Mouse (Mus musculus) lung, embryonic 15.5 days (tissue): Measurements from ENCODE around the gene Pold1. TPM values are rescaled to one million over a fixed set of nuclear protein-coding genes. Genes with fewer than 3 reads are reported as not detected.

Experiments
- ATAC-seq: fragments of 200-750 bp; cut with Nextera tagmentation; 2 replicates; pipeline ENCODE4 v1.8.0; 2017; ENCODE audit warnings: moderate number of reproducible peaks, borderline replicate concordance; ENCODE audit not compliant: low FRiP score, low TSS enrichment; ENCODE audit errors: extremely low read depth
- H3K27ac ChIP-seq: fragments of 300-500 bp; sonication (generic); 2 replicates; pipeline ENCODE4 v1.5.1; 2015; ENCODE audit warnings: moderate library complexity, mild to moderate bottlenecking, inconsistent platforms
- H3K27me3 ChIP-seq: fragments of 300-500 bp; sonication (generic); 2 replicates; pipeline ENCODE4 v1.6.1; 2015; ENCODE audit warnings: inconsistent platforms
- H3K36me3 ChIP-seq: fragments of 300-500 bp; sonication (generic); 2 replicates; pipeline ENCODE4 v1.6.1; 2015; ENCODE audit warnings: inconsistent platforms
- H3K4me1 ChIP-seq: fragments of 300-500 bp; sonication (generic); 2 replicates; pipeline ENCODE4 v1.6.1; 2015; ENCODE audit warnings: inconsistent platforms
- H3K4me2 ChIP-seq: fragments of 300-500 bp; sonication (generic); 2 replicates; pipeline ENCODE4 v1.6.1; 2015; ENCODE audit warnings: inconsistent platforms, mild to moderate bottlenecking, moderate library complexity
- H3K4me3 ChIP-seq: fragments of 300-500 bp; sonication (generic); 2 replicates; pipeline ENCODE4 v1.5.1; 2015; ENCODE audit warnings: mild to moderate bottlenecking, inconsistent platforms
- H3K9ac ChIP-seq: fragments of 300-500 bp; sonication (generic); 2 replicates; pipeline ENCODE4 v1.6.1; 2015; ENCODE audit warnings: inconsistent platforms
- H3K9me3 ChIP-seq: fragments of 300-500 bp; sonication (generic); 2 replicates; pipeline ENCODE4 v1.6.1; 2016; ENCODE audit warnings: inconsistent platforms
- WGBS: fragments of 180-500 bp; shearing (Covaris S2); methylation state at CpG from one replicate; pipeline ENCODE4 v1.1.7; 2015; 5-methylcytosine and 5-hydroxymethylcytosine counted together
- polyA plus RNA-seq: library from polyadenylated mRNA; unstranded; fragments of >200 nt; fragmentation: Nextera tagmentation; extraction: Ambion mirVana; gene quantifications from 2 replicates; pipeline ENCODE4 v1.2.1, GENCODE M21; 2015

Gene Pold1
- polyA plus RNA-seq, 1 experiment from 2014 or later = 112 TPM

GRCm38 (mm10) chr7:44519240-44519913, 29.3 kb downstream of the Pold1 start:
- H3K27ac ChIP-seq = no peak overlapping the region
- H3K27me3 ChIP-seq = peaks cover 39% of the 10 kb centered on the region
- H3K9ac ChIP-seq = no peak overlapping the region
- no peak overlapping the region for H3K4me3 ChIP-seq
- 60% methylated on average over 9 of the region's 9 CpGs for WGBS
- H3K9me3 ChIP-seq = no peaks in the 10 kb centered on the region
- no peak overlapping the region for H3K4me2 ChIP-seq
- H3K4me1 ChIP-seq = peaks cover 9% of the 10 kb centered on the region
- H3K36me3 ChIP-seq = no peaks in the 10 kb centered on the region
- no peak for ATAC-seq

- H3K4me3 ChIP-seq = no peak overlapping the region
- ATAC-seq = no peak
- no peaks in the 10 kb centered on the region for H3K9me3 ChIP-seq
- H3K27me3 ChIP-seq = peaks cover 10% of the 10 kb centered on the region
- no peak overlapping the region for H3K9ac ChIP-seq
- no peak overlapping the region for H3K27ac ChIP-seq
- no peaks in the 10 kb centered on the region for H3K36me3 ChIP-seq
- H3K4me2 ChIP-seq = no peak overlapping the region
- no peaks in the 10 kb centered on the region for H3K4me1 ChIP-seq
Measured at GRCm38 (mm10) chr7:44507491-44507890, 41.2 kb downstream of the Pold1 start.

- WGBS = 30% methylated on average over 5 of the region's 5 CpGs
- no peak overlapping the region for H3K4me2 ChIP-seq
- H3K4me3 ChIP-seq = no peak overlapping the region
- H3K9me3 ChIP-seq = no peaks in the 10 kb centered on the region
- H3K9ac ChIP-seq = no peak overlapping the region
- ATAC-seq = peak; percentile 33; the same call in 1 of the 2 replicates
- 0 out of 2 replicates have a peak, but pooled peaks cover 7% of the 10 kb centered on the region for H3K27me3 ChIP-seq
- peaks cover 8% of the 10 kb centered on the region; the same call in 1 of the 2 replicates for H3K4me1 ChIP-seq
- no peaks in the 10 kb centered on the region for H3K36me3 ChIP-seq
- H3K27ac ChIP-seq = no peak overlapping the region
Measured at GRCm38 (mm10) chr7:44501563-44502115, 47.0 kb downstream of the Pold1 start.

GRCm38 (mm10) chr7:44500046-44500445, 48.6 kb downstream of the Pold1 start:
- Histone ChIP-seq H3K27ac (no peak overlapping the region), H3K4me2 (no peak overlapping the region), H3K9ac (no peak overlapping the region), H3K4me1 (peaks cover 16% of the 10 kb centered on the region), H3K9me3 (no peaks in the 10 kb centered on the region), H3K4me3 (no peak overlapping the region), H3K27me3 (0 out of 2 replicates have a peak, but pooled peaks cover 7% of the 10 kb centered on the region), H3K36me3 (no peaks in the 10 kb centered on the region)
- ATAC-seq = no peak
- WGBS = 50% methylated on average over 16 of the region's 20 CpGs

- WGBS = 74% methylated on average over 1 of the region's 1 CpGs
Measured at GRCm38 (mm10) chr7:44498922-44499321, 49.7 kb downstream of the Pold1 start.

GRCm38 (mm10) chr7:44497361-44498055, 51.1 kb downstream of the Pold1 start:
- Histone ChIP-seq H3K27me3 (0 out of 2 replicates have a peak, but pooled peaks cover 7% of the 10 kb centered on the region), H3K27ac (no peak overlapping the region), H3K4me2 (peak overlapping the region; percentile 82), H3K9ac (no peak overlapping the region), H3K4me1 (peaks cover 22% of the 10 kb centered on the region), H3K36me3 (peaks cover under 1% of the 10 kb centered on the region; the same call in 1 of the 2 replicates), H3K9me3 (no peaks in the 10 kb centered on the region), H3K4me3 (peak overlapping the region; percentile 71)
- WGBS = 68% methylated on average over 10 of the region's 10 CpGs
- ATAC-seq = no peak

More at GRCm38 (mm10) chr7:44498922-44499321, 49.7 kb downstream of the Pold1 start:
- ATAC-seq = no peak
- Histone ChIP-seq H3K4me1 (peaks cover 22% of the 10 kb centered on the region), H3K27ac (no peak overlapping the region), H3K9me3 (no peaks in the 10 kb centered on the region), H3K27me3 (0 out of 2 replicates have a peak, but pooled peaks cover 7% of the 10 kb centered on the region), H3K9ac (no peak overlapping the region), H3K4me2 (no peak overlapping the region), H3K4me3 (no peak overlapping the region), H3K36me3 (no peaks in the 10 kb centered on the region)

GRCm38 (mm10) chr7:44496771-44497109, 51.9 kb downstream of the Pold1 start:
- H3K27ac ChIP-seq = peak overlapping the region; percentile 92
- H3K4me2 ChIP-seq = peak overlapping the region; percentile 82
- no peaks in the 10 kb centered on the region for H3K9me3 ChIP-seq
- H3K36me3 ChIP-seq = peaks cover 8% of the 10 kb centered on the region
- peak overlapping the region; percentile 48 for H3K9ac ChIP-seq
- WGBS = under 1% methylated on average over 23 of the region's 26 CpGs
- peak overlapping the region; percentile 71 for H3K4me3 ChIP-seq
- 0 out of 2 replicates have a peak, but pooled peaks cover 7% of the 10 kb centered on the region for H3K27me3 ChIP-seq
- peak; percentile 36; the same call in 1 of the 2 replicates for ATAC-seq
- peaks cover 22% of the 10 kb centered on the region for H3K4me1 ChIP-seq

GRCm38 (mm10) chr7:44495992-44496770, 52.5 kb downstream of the Pold1 start, which contains the start of the genes Emc10 and Fam71e1:
Gene Emc10, minus strand, starts transcription at chr7:44496529.
Gene Fam71e1, plus strand, starts transcription at chr7:44496581.
- H3K27me3 ChIP-seq = 0 out of 2 replicates have a peak, but pooled peaks cover 7% of the 10 kb centered on the region
- WGBS = under 1% methylated on average over 58 of the region's 58 CpGs
- H3K4me3 ChIP-seq = peak within 1 kb of the TSS; percentile 71
- peak; percentile 95 for ATAC-seq
- H3K27ac ChIP-seq = peak within 1 kb of the TSS; percentile 92
- peaks cover 14% of the 10 kb centered on the region for H3K36me3 ChIP-seq
- peaks cover 22% of the 10 kb centered on the region for H3K4me1 ChIP-seq
- no peaks in the 10 kb centered on the region for H3K9me3 ChIP-seq
- peak within 1 kb of the TSS; percentile 82 for H3K9ac ChIP-seq
- peak within 1 kb of the TSS; percentile 82 for H3K4me2 ChIP-seq

GRCm38 (mm10) chr7:44495086-44495485, 53.6 kb downstream of the Pold1 start:
- no peak for ATAC-seq
- Histone ChIP-seq H3K36me3 (peaks cover 23% of the 10 kb centered on the region), H3K4me3 (peak overlapping the region; percentile 71; the same call in 1 of the 2 replicates), H3K27me3 (no peaks in the 10 kb centered on the region), H3K9ac (no peak overlapping the region), H3K9me3 (no peaks in the 10 kb centered on the region), H3K27ac (no peak overlapping the region), H3K4me1 (peaks cover 22% of the 10 kb centered on the region), H3K4me2 (peak overlapping the region; percentile 82)
- WGBS = 70% methylated on average over 7 of the region's 7 CpGs

GRCm38 (mm10) chr7:44494681-44495080, 54.0 kb downstream of the Pold1 start:
- 88% methylated on average over 12 of the region's 12 CpGs for WGBS

GRCm38 (mm10) chr7:44492166-44492826, 56.4 kb downstream of the Pold1 start:
- ATAC-seq = no peak
- Histone ChIP-seq H3K4me1 (peaks cover 19% of the 10 kb centered on the region), H3K9ac (no peak overlapping the region), H3K4me2 (no peak overlapping the region), H3K27me3 (no peaks in the 10 kb centered on the region), H3K27ac (no peak overlapping the region), H3K36me3 (peaks cover 31% of the 10 kb centered on the region), H3K4me3 (no peak overlapping the region), H3K9me3 (no peaks in the 10 kb centered on the region)
- WGBS = 90% methylated on average over 21 of the region's 21 CpGs

More at GRCm38 (mm10) chr7:44494681-44495080, 54.0 kb downstream of the Pold1 start:
- Histone ChIP-seq H3K4me3 (no peak overlapping the region), H3K4me2 (no peak overlapping the region), H3K27ac (no peak overlapping the region), H3K9ac (no peak overlapping the region), H3K36me3 (peaks cover 27% of the 10 kb centered on the region), H3K9me3 (no peaks in the 10 kb centered on the region), H3K4me1 (peaks cover 22% of the 10 kb centered on the region), H3K27me3 (no peaks in the 10 kb centered on the region)
- ATAC-seq = no peak
